Comparison of ENCODE assay signal across 25 mouse cellular contexts in the genomic region with DNA sequence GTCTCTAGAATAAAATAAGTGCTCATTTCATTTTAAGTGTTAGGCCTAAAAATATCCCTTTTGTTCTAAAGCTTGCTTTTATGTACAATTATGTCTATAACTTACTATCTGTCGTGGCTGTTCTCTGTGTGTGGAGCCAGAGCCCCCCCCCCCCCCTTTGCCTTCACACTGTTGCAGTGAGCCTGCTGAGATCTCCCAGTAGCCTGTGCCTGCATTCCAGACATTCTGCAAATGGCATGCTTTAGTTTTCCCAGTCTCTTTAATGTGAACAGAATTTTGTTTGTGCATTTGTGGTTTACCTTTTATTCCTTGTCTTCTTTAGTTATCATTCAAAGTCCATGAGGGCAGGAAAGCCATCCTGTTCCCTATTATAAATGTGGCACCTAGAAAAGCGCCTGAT.
DNase-seq lines count a peak whose midpoint lies in the region; ATAC-seq and TF ChIP-seq lines count a peak whose summit lies in the region.
"Had no signal": no experiment of that assay in that cellular context is flagged by ENCODE, and none has a peak within 500 bp of the region (broad histone marks: within the 10 kb centered on the region; RNA-seq: fewer than 3 reads in every experiment).

No protein-coding gene starts in this region.

- DNase-seq in heart, adult 8-10 months (ENCODE audit: low spot score), result no peak
- peak; percentile 32 for DNase-seq in lung, embryonic 14.5 days
- no peak for DNase-seq in lung, postnatal 25 days (ENCODE audit: low spot score)
- DNase-seq in embryo, embryonic 9.5 days (ENCODE audit: extremely low spot score), result peak; percentile 25
- DNase-seq in limb, embryonic 10.5 days (ENCODE audit: low spot score), result no peak
- no peak for DNase-seq in adrenal gland, adult 8-10 months
- DNase-seq: adrenal gland, postnatal 14 days; cerebellum, adult 2 months; cerebellum, postnatal 25 days; forebrain, postnatal 0 days; gastrocnemius, postnatal 36 days; kidney, adult 9 months; layer of hippocampus, adult 9-11 months; left cerebral cortex, postnatal 4 days; liver; thymus, adult 2 months; thymus, postnatal 4 days had no signal

- H3K27ac ChIP-seq in heart, embryonic 12.5 days (ENCODE audit: poor library complexity, severe bottlenecking), result peak overlapping the region; percentile 54; the same call in 1 of the 2 replicates
- no peak overlapping the region for H3K27ac ChIP-seq in lung, embryonic 14.5 days (ENCODE audit: low read depth)
- H3K27ac ChIP-seq in limb, embryonic 10.5 days, result no peak overlapping the region
- H3K27ac ChIP-seq: embryonic facial prominence, embryonic 12.5 days; hindbrain, postnatal 0 days; left cerebral cortex, adult 2 months; liver, embryonic 15.5 days; midbrain, embryonic 12.5 days had no signal

- H3K9ac ChIP-seq in heart, embryonic 12.5 days, result no peak overlapping the region
- no peak overlapping the region for H3K9ac ChIP-seq in lung, embryonic 14.5 days
- H3K9ac ChIP-seq: embryonic facial prominence, embryonic 12.5 days; forebrain, postnatal 0 days; liver, embryonic 15.5 days; midbrain, embryonic 12.5 days had no signal

- no peak overlapping the region for H3K4me3 ChIP-seq in heart, embryonic 12.5 days
- H3K4me3 ChIP-seq in lung, embryonic 14.5 days (ENCODE audit: low read depth, low read length), result no peak overlapping the region
- H3K4me3 ChIP-seq in limb, embryonic 10.5 days, result no peak overlapping the region
- H3K4me3 ChIP-seq: embryonic facial prominence, embryonic 12.5 days; left cerebral cortex, adult 2 months; liver, embryonic 15.5 days; midbrain, embryonic 12.5 days had no signal

- peaks cover 22% of the 10 kb centered on the region for H3K4me1 ChIP-seq in heart, embryonic 12.5 days (replicated peaks)
- no peaks in the 10 kb centered on the region; the same call in 1 of the 2 replicates for H3K4me1 ChIP-seq in lung, embryonic 14.5 days (ENCODE audit: insufficient read depth)
- H3K4me1 ChIP-seq in limb, embryonic 10.5 days, result peaks cover 6% of the 10 kb centered on the region; the same call in 1 of the 2 replicates
- H3K4me1 ChIP-seq: liver, embryonic 15.5 days; midbrain, embryonic 12.5 days had no signal

- H3K9me3 ChIP-seq in heart, embryonic 12.5 days (replicated peaks), result no peaks in the 10 kb centered on the region
- no peaks in the 10 kb centered on the region for H3K9me3 ChIP-seq in lung, embryonic 14.5 days (ENCODE audit: low read depth, low read length)
- no peaks in the 10 kb centered on the region for H3K9me3 ChIP-seq in limb, embryonic 10.5 days (replicated peaks)
- H3K9me3 ChIP-seq: embryonic facial prominence, embryonic 12.5 days; liver, embryonic 15.5 days; midbrain, embryonic 12.5 days had no signal

- no peak for TF ChIP-seq CTCF in lung, embryonic 14.5 days (IDR thresholded peaks at IDR 0.05; ENCODE audit: low read depth)

- H3K4me2 ChIP-seq in heart, embryonic 12.5 days, result no peak overlapping the region
- H3K4me2 ChIP-seq in lung, embryonic 14.5 days, result no peak overlapping the region
- H3K4me2 ChIP-seq: embryonic facial prominence, embryonic 12.5 days; liver, embryonic 15.5 days; midbrain, embryonic 12.5 days had no signal

- no peaks in the 10 kb centered on the region for H3K27me3 ChIP-seq in heart, embryonic 12.5 days (replicated peaks)
- no peaks in the 10 kb centered on the region for H3K27me3 ChIP-seq in lung, embryonic 14.5 days (ENCODE audit: insufficient read depth, low read length)
- H3K27me3 ChIP-seq in limb, embryonic 10.5 days (ENCODE audit: low read depth, poor library complexity, severe bottlenecking), result no peaks in the 10 kb centered on the region
- H3K27me3 ChIP-seq: embryonic facial prominence, embryonic 12.5 days; liver, embryonic 15.5 days; midbrain, embryonic 12.5 days had no signal

- WGBS in heart, embryonic 12.5 days, result 31% methylated on average over 2 of the region's 2 CpGs
- WGBS in lung, embryonic 14.5 days, result 47% methylated on average over 2 of the region's 2 CpGs
- WGBS in limb, embryonic 10.5 days, result 57% methylated on average over 2 of the region's 2 CpGs

- no peak for ATAC-seq in heart, embryonic 12.5 days (ENCODE audit: insufficient number of reproducible peaks, low FRiP score)
- ATAC-seq in lung, embryonic 14.5 days (ENCODE audit: insufficient read depth), result peak; percentile 54; the same call in 1 of the 2 replicates
- ATAC-seq: forebrain, postnatal 0 days; hindbrain, postnatal 0 days; intestine, embryonic 16.5 days; lung, postnatal 0 days had no signal

- H3K36me3 ChIP-seq in heart, embryonic 12.5 days, result no peaks in the 10 kb centered on the region
- no peaks in the 10 kb centered on the region for H3K36me3 ChIP-seq in lung, embryonic 14.5 days (ENCODE audit: insufficient read depth)
- H3K36me3 ChIP-seq in limb, embryonic 10.5 days, result no peaks in the 10 kb centered on the region
- H3K36me3 ChIP-seq: embryonic facial prominence, embryonic 12.5 days; liver, embryonic 15.5 days; midbrain, embryonic 12.5 days had no signal

Comparison
In these comparisons a context has a peak if more than half of its experiments do, and no peak if none do; other contexts are left out.
1. DNase-seq: peak in lung, embryonic 14.5 days (single experiment) and embryo, embryonic 9.5 days (single experiment); none in heart, adult 8-10 months (single experiment), lung, postnatal 25 days (single experiment), limb, embryonic 10.5 days (single experiment) and adrenal gland, adult 8-10 months (single experiment).